Mouse (Mus musculus): ENCODE measurements around the gene Brox. TPM values are rescaled to one million over a fixed set of nuclear protein-coding genes. Genes with fewer than 3 reads are reported as not detected.
"Not testable (repeated sequence)": the region's sequence is repeated elsewhere in the genome, so short reads cannot be mapped to it uniquely, and the experiment has no call there.

Gene Brox
- polyA plus RNA-seq (2011; ENCODE audit: insufficient read length, low read depth, missing spikeins): 63.2 and 63.5 TPM in 2 replicates

GRCm38 (mm10) chr1:183296877-183297383 lies at the start of gene Brox:
TSS of gene Brox (minus strand) at chr1:183297269.
- no peak for TF ChIP-seq CTCF (IDR thresholded peaks at IDR 0.05; ENCODE audit: borderline replicate concordance, insufficient read depth, low read length)
- peak; percentile 66 for TF ChIP-seq POLR2A (IDR thresholded peaks at IDR 0.05; ENCODE audit: low read depth, low read length)
- Histone ChIP-seq H3K27ac (ENCODE audit: insufficient read depth, low read length) (peak within 1 kb of the TSS; percentile 92), H3K4me3 (ENCODE audit: insufficient read depth, low read length) (peak within 1 kb of the TSS; percentile 77), H3K4me1 (ENCODE audit: control insufficient read depth, insufficient read depth, low read length) (no peaks in the 10 kb centered on the region; the same call in 1 of the 2 replicates)

GRCm38 (mm10) chr1:183345817-183346195 lies 48.7 kb upstream of the Brox start:
- TF ChIP-seq CTCF (IDR thresholded peaks at IDR 0.05; ENCODE audit: borderline replicate concordance, insufficient read depth, low read length) (no peak), POLR2A (IDR thresholded peaks at IDR 0.05; ENCODE audit: low read depth, low read length) (no peak)
- Histone ChIP-seq H3K4me3 (ENCODE audit: insufficient read depth, low read length) (peak overlapping the region; percentile 68), H3K4me1 (ENCODE audit: control insufficient read depth, insufficient read depth, low read length) (no peaks in the 10 kb centered on the region), H3K27ac (ENCODE audit: insufficient read depth, low read length) (no peak overlapping the region)

- no peaks in the 10 kb centered on the region for H3K4me1 ChIP-seq (ENCODE audit: control insufficient read depth, insufficient read depth, low read length)
- TF ChIP-seq CTCF (IDR thresholded peaks at IDR 0.05; ENCODE audit: borderline replicate concordance, insufficient read depth, low read length) (no peak), POLR2A (IDR thresholded peaks at IDR 0.05; ENCODE audit: low read depth, low read length) (peak; percentile 88)
- peak overlapping the region; percentile 68 for H3K4me3 ChIP-seq (ENCODE audit: insufficient read depth, low read length)
- no peak overlapping the region for H3K27ac ChIP-seq (ENCODE audit: insufficient read depth, low read length)
Measured at GRCm38 (mm10) chr1:183344886-183345816, 48.1 kb upstream of the Brox start.

- H3K4me3 ChIP-seq (ENCODE audit: insufficient read depth, low read length); H3K27ac ChIP-seq (ENCODE audit: insufficient read depth, low read length); H3K4me1 ChIP-seq (ENCODE audit: control insufficient read depth, insufficient read depth, low read length): not testable (repeated sequence)
Measured at GRCm38 (mm10) chr1:183342902-183343301, 45.8 kb upstream of the Brox start.

- no peaks in the 10 kb centered on the region for H3K4me1 ChIP-seq (ENCODE audit: control insufficient read depth, insufficient read depth, low read length)
- no peak for TF ChIP-seq POLR2A (IDR thresholded peaks at IDR 0.05; ENCODE audit: low read depth, low read length)
- TF ChIP-seq CTCF (IDR thresholded peaks at IDR 0.05; ENCODE audit: borderline replicate concordance, insufficient read depth, low read length): no peak
- H3K27ac ChIP-seq (ENCODE audit: insufficient read depth, low read length): no peak overlapping the region
- no peak overlapping the region for H3K4me3 ChIP-seq (ENCODE audit: insufficient read depth, low read length)
Measured at GRCm38 (mm10) chr1:183327171-183327570, 30.1 kb upstream of the Brox start.

- no peaks in the 10 kb centered on the region for H3K4me1 ChIP-seq (ENCODE audit: control insufficient read depth, insufficient read depth, low read length)
- H3K4me3 ChIP-seq (ENCODE audit: insufficient read depth, low read length): no peak overlapping the region
- no peak overlapping the region for H3K27ac ChIP-seq (ENCODE audit: insufficient read depth, low read length)
- TF ChIP-seq CTCF (IDR thresholded peaks at IDR 0.05; ENCODE audit: borderline replicate concordance, insufficient read depth, low read length): no peak
- TF ChIP-seq POLR2A (IDR thresholded peaks at IDR 0.05; ENCODE audit: low read depth, low read length): no peak
Measured at GRCm38 (mm10) chr1:183324433-183324832, 27.4 kb upstream of the Brox start.

GRCm38 (mm10) chr1:183323923-183324322 lies 26.9 kb upstream of the Brox start:
- no peak for TF ChIP-seq CTCF (IDR thresholded peaks at IDR 0.05; ENCODE audit: borderline replicate concordance, insufficient read depth, low read length)
- TF ChIP-seq POLR2A (IDR thresholded peaks at IDR 0.05; ENCODE audit: low read depth, low read length): no peak
- H3K4me3 ChIP-seq (ENCODE audit: insufficient read depth, low read length): no peak overlapping the region
- H3K4me1 ChIP-seq (ENCODE audit: control insufficient read depth, insufficient read depth, low read length): no peaks in the 10 kb centered on the region
- no peak overlapping the region for H3K27ac ChIP-seq (ENCODE audit: insufficient read depth, low read length)

- H3K4me3 ChIP-seq (ENCODE audit: insufficient read depth, low read length); H3K27ac ChIP-seq (ENCODE audit: insufficient read depth, low read length); H3K4me1 ChIP-seq (ENCODE audit: control insufficient read depth, insufficient read depth, low read length): not testable (repeated sequence)
Measured at GRCm38 (mm10) chr1:183322496-183322895, 25.4 kb upstream of the Brox start.

- H3K4me3 ChIP-seq (ENCODE audit: insufficient read depth, low read length): no peak overlapping the region
- H3K4me1 ChIP-seq (ENCODE audit: control insufficient read depth, insufficient read depth, low read length): no peaks in the 10 kb centered on the region
- TF ChIP-seq CTCF (IDR thresholded peaks at IDR 0.05; ENCODE audit: borderline replicate concordance, insufficient read depth, low read length): no peak
- no peak for TF ChIP-seq POLR2A (IDR thresholded peaks at IDR 0.05; ENCODE audit: low read depth, low read length)
- H3K27ac ChIP-seq (ENCODE audit: insufficient read depth, low read length): peak overlapping the region; percentile 47; the same call in 1 of the 2 replicates
Measured at GRCm38 (mm10) chr1:183320708-183321107, 23.6 kb upstream of the Brox start.

- TF ChIP-seq CTCF (IDR thresholded peaks at IDR 0.05; ENCODE audit: borderline replicate concordance, insufficient read depth, low read length) (no peak), POLR2A (IDR thresholded peaks at IDR 0.05; ENCODE audit: low read depth, low read length) (no peak)
- H3K27ac ChIP-seq (ENCODE audit: insufficient read depth, low read length): no peak overlapping the region
- no peaks in the 10 kb centered on the region for H3K4me1 ChIP-seq (ENCODE audit: control insufficient read depth, insufficient read depth, low read length)
Measured at GRCm38 (mm10) chr1:183315783-183316182, 18.7 kb upstream of the Brox start.

More at GRCm38 (mm10) chr1:183315783-183316182, 18.7 kb upstream of the Brox start:
- no peak overlapping the region for H3K4me3 ChIP-seq (ENCODE audit: insufficient read depth, low read length)

Measured in embryonic fibroblast, embryonic 13.5 days (primary cell).